Mouse (Mus musculus) forebrain, embryonic 16.5 days (tissue): ENCODE data around the gene Iqcc. TPM values are rescaled to one million over a fixed set of nuclear protein-coding genes. Genes with fewer than 3 reads are reported as not detected.
A peak's percentile ranks its signal among the peaks of the same experiment; 100 is the strongest.

Experiments used
- ATAC-seq: fragments of 200-750 bp; cut with Nextera tagmentation; 2 replicates; pipeline ENCODE4 v1.8.0; 2017; ENCODE audit warnings: mild to moderate bottlenecking, moderate library complexity
- H3K27ac ChIP-seq: fragments of 300-500 bp; sonication (generic); 2 replicates; pipeline ENCODE4 v1.5.1; 2014; ENCODE audit warnings: low read length, control low read depth
- H3K27me3 ChIP-seq: fragments of 300-500 bp; sonication (generic); replicated peaks from 2 replicates; pipeline ENCODE4 v1.6.1; 2014; ENCODE audit warnings: low read length; ENCODE audit not compliant: control insufficient read depth, insufficient read depth
- H3K36me3 ChIP-seq: fragments of 300-500 bp; sonication (generic); 2 replicates; pipeline ENCODE4 v1.6.1; 2014; ENCODE audit not compliant: control insufficient read depth, insufficient read depth
- H3K4me1 ChIP-seq: fragments of 300-500 bp; sonication (generic); replicated peaks from 2 replicates; pipeline ENCODE4 v1.6.1; 2014; ENCODE audit warnings: low read length; ENCODE audit not compliant: control insufficient read depth, insufficient read depth
- H3K4me2 ChIP-seq: fragments of 300-500 bp; sonication (generic); 2 replicates; pipeline ENCODE4 v1.6.1; 2014; ENCODE audit warnings: mild to moderate bottlenecking, low read length, control low read depth
- H3K4me3 ChIP-seq: fragments of 300-500 bp; sonication (generic); replicated peaks from 2 replicates; pipeline ENCODE4 v1.5.1; 2014; ENCODE audit warnings: mild to moderate bottlenecking, low read length, control low read depth
- H3K9ac ChIP-seq: fragments of 300-500 bp; sonication (generic); replicated peaks from 2 replicates; pipeline ENCODE4 v1.6.1; 2014; ENCODE audit warnings: low read depth, low read length, control low read depth
- H3K9me3 ChIP-seq: fragments of 300-500 bp; sonication (generic); 2 replicates; pipeline ENCODE4 v1.6.1; 2016; ENCODE audit warnings: low read length; ENCODE audit not compliant: control insufficient read depth
- WGBS: fragments of 180-500 bp; shearing (Covaris S2); extraction: QIAGEN DNeasy Blood & Tissue Kit; methylation state at CpG from one replicate; pipeline ENCODE4 v1.1.7; 2014; 5-methylcytosine and 5-hydroxymethylcytosine counted together
- polyA plus RNA-seq: library from polyadenylated mRNA; unstranded; fragments of >200 nt; fragmentation: Nextera tagmentation; extraction: Ambion mirVana; gene quantifications from 2 replicates; pipeline ENCODE4 v1.2.1, GENCODE M21; 2015

Iqcc gene
- polyA plus RNA-seq, 1 experiment from 2014 or later: 37.0 TPM

DNA sequence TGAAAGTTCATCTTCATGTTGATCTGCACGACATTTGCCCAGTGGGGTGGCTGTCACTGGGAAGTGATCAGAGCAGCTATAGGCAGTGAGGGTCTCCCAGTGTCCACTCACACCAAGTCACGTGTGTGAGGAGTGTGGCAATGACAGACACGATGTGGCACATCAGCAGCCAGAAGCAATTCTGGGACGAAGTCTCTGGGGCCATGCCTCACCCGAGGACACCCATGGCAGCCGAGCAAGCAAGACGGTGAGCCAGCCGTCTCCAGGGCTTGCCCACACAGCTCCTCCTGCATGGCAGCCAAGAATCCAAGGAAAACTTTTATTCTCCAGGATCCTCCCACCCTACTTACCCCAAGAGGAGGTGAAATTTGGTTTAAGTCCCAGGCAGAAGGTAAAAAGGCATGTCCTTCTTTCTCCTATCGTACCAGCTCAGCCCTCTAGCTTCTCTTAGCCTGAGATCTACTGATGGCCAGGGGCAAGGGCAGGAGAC lies 3.1 kb downstream of the Iqcc start:
- no peak for ATAC-seq
- H3K4me1 ChIP-seq: peaks cover 21% of the 10 kb centered on the region
- H3K27ac ChIP-seq: no peak overlapping the region
- no peak overlapping the region for H3K4me2 ChIP-seq
- no peaks in the 10 kb centered on the region for H3K27me3 ChIP-seq
- no peaks in the 10 kb centered on the region for H3K36me3 ChIP-seq
- H3K4me3 ChIP-seq: no peak overlapping the region
- H3K9ac ChIP-seq: no peak overlapping the region
- 90% methylated on average over 9 of the region's 9 CpGs for WGBS
- no peaks in the 10 kb centered on the region for H3K9me3 ChIP-seq

DNA sequence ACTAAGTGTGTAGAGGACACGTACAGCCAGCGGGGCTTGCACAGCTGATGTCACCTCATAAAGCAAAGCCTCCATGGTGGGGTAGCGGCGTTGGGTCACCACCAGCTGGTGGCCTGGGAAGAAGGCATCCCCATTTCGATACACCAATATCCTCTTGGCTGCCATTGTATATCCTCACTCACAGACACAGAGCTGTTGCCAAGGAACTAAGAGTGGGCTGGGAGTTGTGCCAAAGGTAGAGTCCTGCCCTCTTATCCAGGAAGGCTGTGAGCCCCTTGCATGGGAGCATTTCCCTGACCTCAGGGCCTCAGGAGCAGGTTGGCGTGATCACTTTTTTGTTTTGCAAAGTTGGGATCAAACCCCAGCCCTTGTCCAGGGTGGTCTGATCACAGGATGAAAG lies 4.8 kb downstream of the Iqcc start, which contains the start of gene Dcdc2b:
Gene Dcdc2b, minus strand, starts transcription at position 165 of the 400 bp plus-strand sequence.
- Histone ChIP-seq H3K27ac (no peak within 1 kb of the TSS), H3K36me3 (no peaks in the 10 kb centered on the region), H3K9me3 (no peaks in the 10 kb centered on the region), H3K4me3 (no peak within 1 kb of the TSS), H3K4me2 (no peak within 1 kb of the TSS), H3K4me1 (peaks cover 18% of the 10 kb centered on the region), H3K27me3 (no peaks in the 10 kb centered on the region), H3K9ac (no peak within 1 kb of the TSS)
- WGBS: 74% methylated on average over 6 of the region's 6 CpGs
- ATAC-seq: no peak

DNA sequence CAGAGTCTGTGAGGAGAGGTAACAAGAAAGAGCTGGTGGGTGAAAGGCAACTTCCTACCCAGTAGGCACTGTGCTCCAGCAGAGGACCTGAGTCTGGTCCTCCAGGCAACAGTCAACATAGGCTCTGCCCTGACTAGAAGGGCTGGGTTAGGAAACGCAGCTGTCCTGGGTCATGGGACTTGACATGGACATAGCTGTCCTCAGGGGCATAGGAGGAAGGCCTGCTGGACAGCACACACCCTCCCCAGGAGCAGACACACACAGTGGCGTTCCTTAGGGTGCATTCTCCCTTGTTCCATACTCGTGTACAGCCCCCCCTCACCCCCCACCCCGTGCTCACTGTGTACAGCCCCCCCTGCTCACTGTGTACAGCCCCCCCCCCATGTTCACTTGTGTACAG lies 8.4 kb downstream of the Iqcc start:
- Histone ChIP-seq H3K4me3 (no peak overlapping the region), H3K4me2 (no peak overlapping the region), H3K36me3 (peaks cover 15% of the 10 kb centered on the region), H3K9ac (no peak overlapping the region), H3K27ac (no peak overlapping the region), H3K4me1 (peaks cover 5% of the 10 kb centered on the region), H3K27me3 (no peaks in the 10 kb centered on the region), H3K9me3 (no peaks in the 10 kb centered on the region)
- ATAC-seq: no peak
- WGBS: 55% methylated on average over 4 of the region's 4 CpGs

DNA sequence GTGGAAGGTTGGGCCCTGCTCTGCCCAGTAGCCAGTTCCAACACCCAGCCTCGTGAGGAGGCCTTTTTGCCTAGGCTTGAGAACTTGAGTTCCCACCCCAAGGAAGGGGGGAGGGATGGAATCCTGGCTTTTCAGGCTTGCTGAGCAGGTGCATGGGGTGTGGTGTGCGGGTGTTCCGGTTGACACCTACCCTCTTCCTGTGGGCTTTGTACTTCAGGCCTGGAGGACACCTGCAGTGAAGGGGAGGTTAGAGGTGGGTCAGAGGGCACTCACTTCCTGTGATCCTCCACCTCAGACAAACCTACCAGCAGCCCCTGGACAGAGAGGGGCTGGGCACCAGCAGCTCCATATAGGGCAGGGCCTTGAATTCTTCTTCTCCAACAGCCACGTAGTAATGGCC lies 8.9 kb downstream of the Iqcc start:
- Histone ChIP-seq H3K27me3 (no peaks in the 10 kb centered on the region), H3K9ac (no peak overlapping the region), H3K27ac (no peak overlapping the region), H3K4me2 (no peak overlapping the region), H3K4me3 (no peak overlapping the region), H3K36me3 (peaks cover 15% of the 10 kb centered on the region), H3K9me3 (no peaks in the 10 kb centered on the region), H3K4me1 (peaks cover 5% of the 10 kb centered on the region)
- WGBS: 77% methylated on average over 4 of the region's 4 CpGs
- no peak for ATAC-seq

DNA sequence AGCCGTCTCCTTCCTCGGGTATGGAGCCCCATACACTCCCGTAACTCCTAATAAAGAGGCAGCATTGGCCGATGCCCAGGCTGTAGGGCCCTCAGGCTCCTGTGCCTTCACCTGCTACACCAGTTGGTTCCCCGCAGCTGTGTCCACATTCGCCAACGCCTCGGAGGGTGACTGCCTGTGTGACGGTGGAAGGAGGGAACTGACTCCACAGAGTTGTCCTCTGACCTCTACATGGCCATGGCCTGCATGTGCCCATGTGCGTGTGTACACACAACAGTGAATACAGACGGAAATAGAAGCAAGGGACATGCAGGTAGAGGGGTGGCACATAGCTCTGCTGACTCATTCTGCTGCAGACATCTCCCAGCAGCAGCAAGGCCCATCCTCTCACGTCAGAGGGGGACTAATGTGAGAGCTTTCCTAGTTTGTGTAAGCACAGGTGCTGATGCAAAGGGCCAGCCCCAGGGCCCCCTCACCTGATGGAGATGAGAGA lies 9.7 kb downstream of the Iqcc start:
- no peak for ATAC-seq
- H3K4me2 ChIP-seq: no peak overlapping the region
- H3K9me3 ChIP-seq: no peaks in the 10 kb centered on the region
- H3K36me3 ChIP-seq: peaks cover 15% of the 10 kb centered on the region
- no peaks in the 10 kb centered on the region for H3K27me3 ChIP-seq
- H3K4me3 ChIP-seq: no peak overlapping the region
- WGBS: 89% methylated on average over 12 of the region's 12 CpGs
- peaks cover 4% of the 10 kb centered on the region for H3K4me1 ChIP-seq
- no peak overlapping the region for H3K27ac ChIP-seq
- no peak overlapping the region for H3K9ac ChIP-seq

DNA sequence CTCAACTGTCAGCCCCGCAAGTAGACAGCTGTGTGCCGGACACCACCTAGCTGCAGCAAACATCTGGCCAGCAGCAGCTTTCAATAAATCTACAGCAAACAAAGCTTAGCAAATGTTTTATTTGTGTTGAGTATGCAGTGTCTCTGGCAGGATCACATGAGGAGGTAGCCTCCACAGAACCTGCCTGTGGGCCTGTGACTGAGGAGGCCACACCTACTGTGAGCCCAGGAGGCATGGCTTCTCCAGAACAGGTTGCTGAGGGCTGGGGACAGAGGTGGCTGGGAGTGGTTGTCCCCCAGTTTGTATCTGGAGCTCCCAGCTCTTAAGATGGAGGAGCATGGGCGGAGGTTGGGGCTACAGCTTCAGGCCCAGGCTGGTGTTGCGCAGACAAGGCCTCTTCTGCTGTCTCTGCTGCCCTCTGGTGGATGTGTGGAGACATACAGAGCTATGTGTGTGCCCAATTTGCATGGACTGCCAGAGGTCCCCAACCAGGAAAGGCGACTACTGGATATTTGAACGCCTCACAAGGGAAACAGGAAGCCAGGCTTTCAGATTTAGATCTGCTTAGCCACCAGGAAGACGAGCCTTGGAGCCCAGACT lies 10.4 kb downstream of the Iqcc start:
- Histone ChIP-seq H3K9ac (peak overlapping the region; percentile 49), H3K27ac (no peak overlapping the region), H3K36me3 (peaks cover 19% of the 10 kb centered on the region), H3K4me1 (no peaks in the 10 kb centered on the region), H3K4me2 (no peak overlapping the region), H3K9me3 (no peaks in the 10 kb centered on the region), H3K27me3 (no peaks in the 10 kb centered on the region), H3K4me3 (no peak overlapping the region)
- ATAC-seq: peak; percentile 89
- 37% methylated on average over 7 of the region's 7 CpGs for WGBS

DNA sequence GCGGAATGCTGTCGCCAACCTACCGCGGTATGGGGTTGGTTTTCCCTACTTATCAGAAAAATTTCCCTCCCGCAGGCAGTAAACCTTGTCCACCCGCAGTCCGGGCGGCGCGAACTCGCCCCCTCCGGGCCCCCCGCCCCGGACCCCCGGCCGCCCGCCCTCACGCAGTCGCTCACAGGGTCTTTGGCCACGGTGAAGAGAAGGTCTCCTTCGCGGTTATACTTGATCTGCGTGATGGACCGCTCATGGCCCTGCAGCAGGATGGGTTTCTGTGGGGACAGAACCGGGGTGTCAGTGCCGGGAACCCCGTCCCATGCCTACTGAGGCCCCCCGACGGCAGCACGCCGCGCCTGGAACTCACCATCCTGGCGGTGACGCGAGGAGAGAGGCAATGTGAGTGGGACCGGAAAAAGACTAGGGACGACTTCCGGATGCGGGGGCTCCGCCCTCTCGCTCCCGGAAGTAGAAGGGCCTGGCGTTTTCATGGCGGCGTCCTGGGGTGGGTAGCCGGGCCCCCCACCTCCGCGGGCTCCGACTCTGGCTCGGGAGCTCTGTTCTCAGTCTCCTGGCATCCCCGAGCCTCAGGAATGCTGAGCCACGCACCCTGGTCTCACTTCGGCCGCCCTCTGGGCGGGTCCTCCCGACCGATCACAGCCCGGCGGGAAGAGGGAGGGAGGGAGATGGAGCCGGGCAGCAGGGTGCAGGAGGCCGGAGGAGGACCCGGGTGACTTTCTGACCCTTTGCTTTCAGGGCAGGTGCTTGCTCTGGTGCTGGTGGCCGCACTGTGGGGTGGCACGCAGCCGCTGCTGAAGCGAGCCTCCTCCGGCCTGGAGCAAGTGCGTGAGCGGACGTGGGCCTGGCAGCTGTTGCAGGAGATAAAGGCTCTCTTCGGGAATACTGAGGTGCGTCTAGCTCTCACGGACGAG lies 18.4 kb downstream of the Iqcc start, which contains the start of the genes Eif3i and Tmem234:
Gene Eif3i, minus strand, starts transcription at position 416 of the 926 bp plus-strand sequence.
Gene Tmem234, plus strand, starts transcription at position 436 of the 926 bp plus-strand sequence.
- H3K27ac ChIP-seq: peak within 1 kb of the TSS; percentile 70
- peaks cover 5% of the 10 kb centered on the region for H3K36me3 ChIP-seq
- no peaks in the 10 kb centered on the region for H3K9me3 ChIP-seq
- WGBS: 0% methylated on average over 74 of the region's 74 CpGs
- ATAC-seq: peak; percentile 96
- peak within 1 kb of the TSS; percentile 95 for H3K9ac ChIP-seq
- H3K4me2 ChIP-seq: peak within 1 kb of the TSS; percentile 87
- H3K27me3 ChIP-seq: no peaks in the 10 kb centered on the region
- H3K4me3 ChIP-seq: peak within 1 kb of the TSS; percentile 73
- peaks cover 26% of the 10 kb centered on the region for H3K4me1 ChIP-seq

DNA sequence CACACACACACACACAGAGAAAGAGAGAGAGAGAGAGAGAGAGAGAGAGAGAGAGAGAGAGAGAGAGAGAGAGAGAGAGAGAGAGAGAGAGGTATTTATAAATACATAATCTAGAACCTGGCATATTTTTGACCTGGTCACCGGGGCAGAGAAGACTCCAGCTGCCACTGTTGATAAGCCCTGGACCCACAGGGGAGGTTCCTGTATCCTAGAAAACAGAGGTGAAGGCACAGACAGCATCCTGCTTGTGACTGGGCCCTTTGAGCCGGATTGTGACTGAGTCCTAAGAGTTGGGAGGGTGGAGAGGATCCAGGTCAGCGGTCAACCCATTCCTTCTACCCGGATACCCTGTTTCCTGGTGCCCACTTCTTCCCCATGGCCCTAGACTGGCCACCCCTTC lies 30.0 kb downstream of the Iqcc start:
- Histone ChIP-seq H3K36me3 (peaks cover 27% of the 10 kb centered on the region), H3K4me1 (peaks cover 7% of the 10 kb centered on the region), H3K4me3 (no peak overlapping the region), H3K27me3 (no peaks in the 10 kb centered on the region), H3K27ac (no peak overlapping the region), H3K9me3 (no peaks in the 10 kb centered on the region), H3K9ac (no peak overlapping the region), H3K4me2 (no peak overlapping the region)
- ATAC-seq: no peak
- 82% methylated on average over 4 of the region's 4 CpGs for WGBS

DNA sequence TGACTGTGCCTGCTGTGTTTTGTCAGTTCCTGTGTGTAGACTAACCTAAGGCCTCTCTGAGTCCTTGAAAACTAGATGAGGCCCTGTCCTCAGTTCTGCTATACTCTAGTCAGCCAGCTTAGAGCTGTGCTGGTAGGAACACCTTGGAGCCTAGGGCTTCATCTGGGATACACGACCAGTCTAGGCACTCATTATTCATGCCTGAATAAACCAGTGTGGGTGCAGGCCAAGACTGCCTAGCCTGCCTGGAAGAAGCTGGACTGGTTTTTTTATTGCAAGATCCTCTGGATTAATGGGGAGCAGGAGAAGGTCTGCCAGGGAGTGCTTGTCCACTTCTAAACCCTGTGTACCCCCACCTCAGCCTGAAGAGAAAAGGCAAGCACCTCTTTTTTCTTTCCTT lies 32.0 kb downstream of the Iqcc start:
- peaks cover 17% of the 10 kb centered on the region for H3K36me3 ChIP-seq
- no peak for ATAC-seq
- WGBS: 10% methylated on average over 1 of the region's 1 CpGs
- no peak overlapping the region for H3K4me2 ChIP-seq
- no peaks in the 10 kb centered on the region for H3K27me3 ChIP-seq
- no peak overlapping the region for H3K9ac ChIP-seq
- H3K9me3 ChIP-seq: no peaks in the 10 kb centered on the region
- no peak overlapping the region for H3K27ac ChIP-seq
- H3K4me1 ChIP-seq: peaks cover 7% of the 10 kb centered on the region
- no peak overlapping the region for H3K4me3 ChIP-seq
